Mouse (Mus musculus) olfactory bulb, adult 2 months (tissue): ENCODE data around the gene Ryk.
"Not testable (repeated sequence)": the region's sequence is repeated elsewhere in the genome, so short reads cannot be mapped to it uniquely, and the experiment has no call there.

Experiments
- CTCF ChIP-seq: fragments of 200-500 bp; IDR thresholded peaks from 2 replicates; pipeline ENCODE4 v1.5.1; 2012; ENCODE audit warnings: low read depth, mild to moderate bottlenecking, low read length, moderate library complexity; ENCODE audit not compliant: insufficient read depth
- POLR2A ChIP-seq: fragments of 200-500 bp; IDR thresholded peaks from 2 replicates; pipeline ENCODE4 v1.6.1; 2012; ENCODE audit warnings: mild to moderate bottlenecking, low read depth, low read length, moderate library complexity; ENCODE audit not compliant: insufficient read depth

- TF ChIP-seq POLR2A, CTCF: not testable (repeated sequence)
Observed at GRCm38 (mm10) chr9:102913597-102913996, 78.9 kb downstream of the Ryk start.
